Mouse (Mus musculus) heart, postnatal 4 days (tissue): Measurements from ENCODE around the gene Pitpnm2. TPM values are rescaled to one million over a fixed set of nuclear protein-coding genes. Genes with fewer than 3 reads are reported as not detected.

Source experiments
- DNase-seq: peaks from one replicate; pipeline ENCODE4 v3.0.0; 2021
- total RNA-seq, 2 experiments: library from RNA; stranded (reverse); gene quantifications; 2 replicates each; pipeline ENCODE4 v1.2.3; 2021

Gene Pitpnm2
- total RNA-seq, 2 experiments from 2014 or later, result 45.9 to 52.2 TPM

- DNase-seq, result no peak
These were observed 162.7 kb downstream of the Pitpnm2 start for GRCm38 (mm10) chr5:124086876-124087275.

- no peak for DNase-seq
These were observed 164.0 kb downstream of the Pitpnm2 start for GRCm38 (mm10) chr5:124085513-124085912.

- DNase-seq, result peak; percentile 92
These were observed 164.9 kb downstream of the Pitpnm2 start for GRCm38 (mm10) chr5:124084588-124085173.

- DNase-seq, result no peak
These were observed 165.5 kb downstream of the Pitpnm2 start for GRCm38 (mm10) chr5:124083850-124084587.

DNA sequence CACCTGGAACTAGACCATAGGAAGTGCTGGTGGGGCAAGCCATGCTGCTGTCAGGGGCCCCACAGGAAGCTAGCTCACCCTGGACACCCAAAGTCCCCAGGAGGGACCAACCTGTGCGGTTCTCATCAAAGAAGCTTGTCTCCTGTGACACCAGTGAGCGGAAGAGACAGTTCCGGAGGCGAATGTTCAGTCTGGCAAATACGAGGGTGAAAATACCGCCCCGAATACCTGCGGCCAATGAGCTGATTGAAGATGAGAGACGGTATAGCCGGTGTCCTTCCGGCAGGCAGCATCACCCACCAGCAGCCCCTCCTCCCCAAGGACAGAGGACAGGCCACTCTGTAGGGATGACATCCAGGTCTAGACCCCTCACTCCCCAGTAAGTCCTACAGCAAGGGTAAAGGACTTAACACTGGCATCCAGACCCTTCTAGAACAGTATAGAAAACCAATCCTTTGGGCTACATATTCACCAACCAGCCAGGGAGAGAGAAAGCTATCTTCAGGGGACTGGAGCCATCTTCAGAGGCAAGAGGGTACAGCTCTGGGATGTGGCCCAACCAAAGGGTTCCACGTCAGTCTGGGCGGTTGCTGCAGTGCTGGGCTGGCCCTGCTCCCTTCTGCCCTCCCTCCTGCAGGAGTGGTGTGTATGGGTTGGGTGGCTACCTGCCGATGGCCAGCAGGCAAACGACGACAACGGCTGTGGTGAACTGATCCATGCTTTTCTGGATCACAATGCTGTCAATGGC is 166.4 kb downstream of the Pitpnm2 start:
- no peak for DNase-seq

- no peak for DNase-seq
These were observed 167.1 kb downstream of the Pitpnm2 start for GRCm38 (mm10) chr5:124082447-124082846.

DNA sequence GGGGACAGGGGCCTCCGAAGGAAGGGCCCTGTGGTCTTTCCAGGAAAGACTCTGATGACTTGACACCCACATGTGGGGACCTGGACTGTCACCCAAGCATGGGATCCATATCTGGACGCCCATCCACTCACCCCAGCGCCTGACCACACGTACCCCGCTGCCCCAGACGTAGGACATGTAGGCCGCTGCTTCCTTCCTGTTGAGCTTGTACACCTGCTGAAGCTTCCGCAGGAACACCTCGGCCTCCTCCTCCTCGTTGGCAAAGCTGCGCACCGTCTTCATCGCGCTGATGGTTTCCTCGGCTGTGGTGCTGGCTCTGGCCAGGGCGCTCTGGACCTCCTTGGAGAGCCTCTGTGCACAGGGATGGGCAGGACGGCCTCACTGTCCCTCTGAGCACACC is 169.7 kb downstream of the Pitpnm2 start:
- DNase-seq, result no peak

DNA sequence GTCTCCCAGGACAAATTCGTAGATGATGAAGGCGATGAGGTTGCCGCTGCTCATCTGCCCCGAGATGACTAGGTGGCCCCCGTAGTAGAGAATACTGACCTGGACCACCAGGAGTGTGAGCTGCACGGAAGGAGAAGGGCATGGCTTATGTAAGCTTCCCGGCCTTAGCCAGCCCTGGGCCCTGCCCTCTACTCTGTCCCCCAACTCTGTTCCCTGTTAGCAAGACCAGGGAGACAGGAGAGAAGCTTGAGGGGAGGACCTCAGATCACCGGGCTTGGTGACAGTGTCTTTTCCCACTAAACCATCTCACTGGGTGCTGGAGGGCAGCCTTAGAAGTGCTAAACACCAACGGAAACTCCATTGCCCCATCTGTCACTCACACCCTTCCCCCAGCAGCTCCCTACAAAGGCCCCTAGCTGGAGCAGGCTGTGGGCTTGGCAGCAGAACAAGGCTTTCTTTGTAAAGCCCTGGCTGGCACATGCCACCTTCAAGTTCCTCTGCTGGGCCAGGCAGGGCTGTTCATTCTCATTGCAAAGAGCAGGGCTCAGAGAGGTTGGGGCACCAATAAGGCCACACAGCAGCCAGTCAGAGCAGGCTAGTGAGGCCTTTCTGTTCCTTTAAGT is 170.7 kb downstream of the Pitpnm2 start:
- DNase-seq, result peak; percentile 46

DNA sequence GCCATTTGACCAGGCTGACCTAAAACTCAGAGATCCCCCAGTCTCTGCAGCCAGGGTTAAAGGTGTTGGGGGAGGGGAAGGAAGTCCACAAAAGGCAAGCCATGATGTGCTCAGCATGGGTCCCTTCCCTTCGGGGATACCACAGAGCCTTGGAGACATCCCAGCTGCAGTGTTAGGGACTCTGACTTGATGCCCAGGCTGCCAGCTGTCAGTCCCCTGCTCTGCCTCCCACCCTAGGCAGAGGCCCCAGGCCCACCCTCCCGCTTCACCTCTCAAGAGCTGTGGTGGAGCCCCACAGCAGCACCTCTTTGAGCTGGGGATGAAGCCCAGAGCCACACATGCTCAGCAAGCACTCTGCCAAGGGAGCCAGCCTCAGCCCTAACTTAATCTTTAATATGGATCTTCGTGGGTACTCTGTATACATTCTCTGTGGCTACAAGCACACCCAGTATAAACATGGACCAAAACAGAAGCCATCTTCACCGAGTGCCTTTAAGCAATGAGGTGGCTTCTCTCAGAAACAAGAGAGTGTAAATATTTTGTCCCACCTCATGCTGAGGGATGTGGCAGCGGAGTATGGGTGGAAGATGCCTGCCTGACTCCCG is 171.6 kb downstream of the Pitpnm2 start:
- DNase-seq, result no peak

GRCm38 (mm10) chr5:124077241-124077640 is 172.3 kb downstream of the Pitpnm2 start:
- DNase-seq, result no peak

DNA sequence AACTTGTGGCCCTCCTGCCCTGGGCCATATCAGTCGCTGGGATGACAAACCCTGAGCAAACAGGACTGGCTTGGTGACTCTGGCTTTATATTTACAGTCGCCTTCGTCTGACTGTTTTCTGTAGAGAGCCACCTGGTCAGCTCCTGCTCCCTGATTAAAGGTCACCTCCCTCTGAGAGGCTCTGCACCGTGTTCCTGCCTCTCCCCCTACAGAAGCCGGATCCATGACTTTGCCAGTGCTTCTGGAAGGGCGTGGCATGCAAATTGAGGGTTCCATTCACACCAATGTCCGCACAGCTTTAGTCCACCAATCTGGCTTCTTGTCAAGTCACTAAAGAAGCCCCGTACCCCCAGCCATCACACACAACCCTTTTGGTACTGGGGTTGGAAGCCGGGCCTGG is 173.0 kb downstream of the Pitpnm2 start:
- no peak for DNase-seq

DNA sequence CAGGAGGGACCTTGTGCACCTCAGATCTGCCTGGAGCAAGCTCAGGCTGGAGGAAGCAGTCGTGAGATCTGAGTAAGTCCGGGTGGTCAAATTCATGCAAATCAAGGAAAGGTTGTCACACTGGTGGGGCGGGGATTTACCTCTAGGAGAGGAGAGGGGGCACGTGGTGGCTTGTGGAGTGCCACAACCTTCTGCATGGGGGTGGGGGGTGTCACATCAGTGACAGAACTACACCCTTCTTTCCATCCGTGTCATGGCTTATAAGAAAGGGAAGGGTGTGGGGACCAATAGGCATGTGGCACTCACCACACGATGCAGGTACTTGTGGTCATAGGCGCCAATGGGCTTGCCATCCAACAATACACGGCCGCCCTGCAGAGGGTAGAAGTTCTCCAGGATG is 173.8 kb downstream of the Pitpnm2 start:
- no peak for DNase-seq

GRCm38 (mm10) chr5:124074845-124075307 is 174.7 kb downstream of the Pitpnm2 start:
- DNase-seq, result no peak

GRCm38 (mm10) chr5:124073682-124074081 is 175.9 kb downstream of the Pitpnm2 start:
- DNase-seq, result no peak

DNA sequence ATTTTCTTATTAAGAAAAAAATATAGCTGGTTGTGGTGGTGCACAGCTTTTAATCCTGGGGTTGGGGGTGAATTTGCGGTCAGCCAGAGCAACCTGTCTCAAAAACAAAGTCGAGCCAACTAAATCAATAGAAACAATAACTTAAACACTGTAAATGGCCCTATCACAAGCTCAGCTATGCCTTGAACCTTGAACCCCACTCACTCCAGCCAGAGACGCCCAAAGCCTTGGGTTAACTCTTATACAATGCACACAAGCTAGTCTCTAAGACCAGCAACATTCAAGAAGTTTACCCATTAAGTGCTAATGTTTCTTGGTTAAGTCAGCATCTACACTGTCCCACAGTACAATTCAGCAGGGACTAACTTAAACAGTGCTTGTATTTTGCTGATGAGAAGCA is 179.9 kb downstream of the Pitpnm2 start:
- DNase-seq, result no peak

Other genes starting within 250 kb of the Pitpnm2 start
- gene Vps37b, start 217.5 kb downstream of the Pitpnm2 start, total RNA-seq, result 10 to 100 TPM; 42.3 to 49.1 TPM
- gene Abcb9, start 154.0 kb downstream of the Pitpnm2 start, total RNA-seq, result 1 to 10 TPM; 4.9 to 5.5 TPM
- gene Ogfod2, start 137.5 kb downstream of the Pitpnm2 start, total RNA-seq, result 10 to 100 TPM; 10.2 to 11.9 TPM
- gene Arl6ip4, start 133.7 kb downstream of the Pitpnm2 start, total RNA-seq, result 10 to 100 TPM; 55.1 to 68.4 TPM
- 10 to 100 TPM; 12.1 to 13.9 TPM for gene Mphosph9, start 78.2 kb upstream of the Pitpnm2 start, total RNA-seq
- gene 2810006K23Rik, start 78.3 kb upstream of the Pitpnm2 start, total RNA-seq, result 10 to 100 TPM; 11.7 to 13.0 TPM
- gene Cdk2ap1, start 113.3 kb upstream of the Pitpnm2 start, total RNA-seq, result 100 to 1,000 TPM; 201 to 202 TPM
- gene Sbno1, start 176.2 kb upstream of the Pitpnm2 start, total RNA-seq, result 10 to 100 TPM; 72.7 to 76.8 TPM
- gene Kmt5a, start 190.2 kb upstream of the Pitpnm2 start, total RNA-seq, result 100 to 1,000 TPM; 130 to 132 TPM
- gene Rilpl2, start 228.6 kb upstream of the Pitpnm2 start, total RNA-seq, result 10 to 100 TPM in 1 of 2 experiments, 1 to 10 TPM in 1; 8.3 to 10.9 TPM
- gene Snrnp35, start 233.4 kb upstream of the Pitpnm2 start, total RNA-seq, result 10 to 100 TPM; 19.3 to 23.5 TPM